Mouse (Mus musculus): ENCODE measurements at regions not wholly inside any gene's neighbourhood (a gene's known extent, or its start where the extent isn't known, plus 50 kb on each side); places are given as distances from the start of the nearest gene placed in this dataset.

- TF ChIP-seq CTCF (IDR thresholded peaks at IDR 0.05; ENCODE audit: low read depth, low read length) (no peak), EP300 (IDR thresholded peaks at IDR 0.05; ENCODE audit: insufficient read depth, low read depth, low read length) (no peak), POLR2A (IDR thresholded peaks at IDR 0.05; ENCODE audit: insufficient read depth, low read length) (no peak)
These were observed 149.7 kb downstream of the Dad1 start for GRCm38 (mm10) chr14:54104243-54104642.
